Mouse (Mus musculus) forelimb bud, embryonic 11.5 days (tissue): ENCODE measurements around the gene Glt6d1.
A peak's percentile ranks its signal among the peaks of the same experiment; 100 is the strongest.
"Not testable (repeated sequence)": the region's sequence is repeated elsewhere in the genome, so short reads cannot be mapped to it uniquely, and the experiment has no call there.

Experiments
- DNase-seq: peaks from one replicate; pipeline ENCODE4 v3.0.0-alpha.2; 2012; ENCODE audit warnings: low read depth, low spot score

Glt6d1 gene

DNA sequence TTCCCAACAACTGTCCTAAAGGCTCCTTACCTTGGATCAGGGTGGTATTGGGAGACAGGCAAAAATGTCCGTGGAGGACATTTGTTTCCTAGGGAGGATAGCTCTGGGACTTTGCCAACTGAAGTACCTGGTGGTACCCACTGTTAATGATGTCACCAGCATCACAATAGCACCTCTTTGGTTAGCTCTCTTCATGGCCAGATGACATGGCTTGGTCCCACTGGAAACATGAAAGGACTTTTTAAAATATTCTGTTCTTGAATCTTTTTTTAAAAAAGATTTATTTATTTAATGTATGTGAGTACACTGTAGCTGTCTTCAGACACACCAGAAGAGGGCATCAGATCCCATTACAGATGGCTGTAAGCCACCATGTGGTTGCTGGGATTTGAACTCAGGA is at the start of gene Glt6d1:
Glt6d1 (minus strand) TSS at position 101 of the 400 bp plus-strand sequence.
- DNase-seq: not testable (repeated sequence)

DNA sequence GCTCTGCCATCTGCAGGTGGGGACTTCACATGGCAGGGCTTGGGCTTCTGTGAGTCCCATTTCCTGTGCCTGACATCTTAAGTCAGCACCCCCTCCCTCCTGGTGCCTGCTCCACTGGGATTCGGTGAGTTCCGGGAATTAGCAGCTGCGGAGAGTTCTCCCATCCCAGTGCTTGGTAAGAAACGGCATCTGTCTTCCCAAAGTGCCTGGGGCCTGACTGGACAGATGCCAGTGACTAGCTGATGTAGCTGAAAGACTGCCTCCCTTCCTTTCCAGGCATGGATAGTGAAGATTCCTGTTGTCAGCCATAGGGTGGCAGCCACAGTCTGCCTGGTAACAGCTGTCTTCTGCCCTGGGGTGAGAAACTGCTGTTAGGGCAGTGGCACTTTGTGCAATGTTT is 49.8 kb upstream of the Glt6d1 start:
- DNase-seq: no peak

DNA sequence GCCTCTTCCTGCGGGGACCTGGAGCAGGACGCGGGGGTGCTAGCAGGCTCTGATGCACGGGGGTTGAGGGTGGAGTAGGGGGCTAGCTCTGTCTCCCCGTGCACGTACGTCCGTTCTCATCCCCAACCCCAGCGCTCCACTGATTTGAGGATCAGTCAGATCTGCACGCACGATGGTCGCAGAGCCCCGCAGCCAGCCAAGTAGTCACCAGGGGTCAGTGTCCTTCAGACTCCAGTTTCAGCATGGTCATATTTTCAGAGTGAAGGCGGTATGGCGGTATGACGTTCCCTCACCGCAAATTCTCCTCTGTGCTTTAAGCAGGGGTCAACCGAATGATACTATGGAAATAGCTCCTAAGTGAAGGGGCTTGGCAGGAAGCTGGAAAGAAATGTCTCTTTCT is 48.6 kb upstream of the Glt6d1 start:
- no peak for DNase-seq

DNA sequence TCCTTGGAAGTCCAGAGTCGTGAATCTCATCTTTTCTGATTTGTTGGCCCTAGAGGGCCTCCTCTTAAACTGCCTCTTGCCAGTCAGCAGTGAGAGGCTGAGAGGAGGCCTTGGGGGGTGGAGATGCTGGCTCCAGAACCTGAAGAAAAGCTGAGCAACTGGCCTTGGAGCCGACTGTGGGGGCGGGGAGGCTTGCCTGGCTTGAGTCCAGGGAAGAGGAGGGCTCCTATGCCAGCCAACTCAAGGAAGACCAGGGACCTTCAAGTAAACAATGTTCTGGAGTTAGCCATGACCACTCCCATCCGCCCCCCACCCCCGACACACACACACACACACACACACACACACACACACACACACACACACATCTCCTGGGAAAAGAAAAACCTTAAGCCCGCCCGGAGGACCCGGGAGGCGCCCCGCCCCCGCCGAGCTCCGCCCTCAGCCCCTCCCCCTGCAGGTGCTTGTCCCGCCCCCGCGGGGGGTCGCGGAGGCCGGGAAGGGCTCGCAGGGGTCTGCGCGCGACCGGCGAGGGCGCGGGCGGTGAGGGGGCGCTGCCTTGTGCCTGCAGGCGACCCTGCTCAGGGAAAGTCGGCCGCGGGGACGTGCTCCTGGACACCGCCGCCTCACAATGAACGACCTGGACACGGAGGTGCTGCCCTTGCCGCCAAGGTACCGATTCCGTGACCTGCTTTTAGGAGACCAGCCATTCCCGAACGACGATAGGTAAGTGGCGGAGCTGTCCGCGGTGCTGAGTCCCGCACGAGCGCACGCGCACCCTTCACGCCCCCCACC is 47.9 kb upstream of the Glt6d1 start, which contains the start of gene Kcnt1:
Kcnt1 (plus strand) TSS at position 398 of the 795 bp plus-strand sequence.
- DNase-seq: peak; percentile 61

DNA sequence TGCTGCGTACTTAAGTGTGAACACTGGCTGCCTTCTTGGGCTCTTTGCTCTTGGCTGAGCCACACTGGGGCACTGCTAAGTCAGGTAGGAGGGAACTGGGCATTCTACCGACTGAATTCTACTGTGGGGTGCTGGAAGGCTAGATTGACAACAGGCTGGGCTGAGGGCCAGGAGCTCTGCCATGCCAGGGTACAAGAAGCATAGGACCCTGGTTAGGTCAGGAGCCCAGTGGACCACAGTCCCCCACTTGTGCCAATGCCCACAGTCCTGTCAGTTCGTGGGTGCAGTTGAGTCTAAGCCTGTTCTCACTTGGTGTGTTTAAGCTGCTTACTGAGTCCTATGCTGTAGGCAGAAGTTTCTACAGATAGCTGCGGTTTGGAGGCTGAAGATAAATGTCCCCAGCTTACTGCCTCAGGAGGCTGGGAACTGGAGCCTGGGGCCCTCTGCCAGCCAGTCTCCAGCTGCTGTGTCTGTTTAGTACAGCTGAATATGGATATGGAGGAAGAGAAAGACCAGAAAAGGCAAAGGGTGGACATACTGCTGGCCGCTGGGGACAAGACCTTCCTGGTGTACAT is 47.1 kb upstream of the Glt6d1 start:
- DNase-seq: no peak

DNA sequence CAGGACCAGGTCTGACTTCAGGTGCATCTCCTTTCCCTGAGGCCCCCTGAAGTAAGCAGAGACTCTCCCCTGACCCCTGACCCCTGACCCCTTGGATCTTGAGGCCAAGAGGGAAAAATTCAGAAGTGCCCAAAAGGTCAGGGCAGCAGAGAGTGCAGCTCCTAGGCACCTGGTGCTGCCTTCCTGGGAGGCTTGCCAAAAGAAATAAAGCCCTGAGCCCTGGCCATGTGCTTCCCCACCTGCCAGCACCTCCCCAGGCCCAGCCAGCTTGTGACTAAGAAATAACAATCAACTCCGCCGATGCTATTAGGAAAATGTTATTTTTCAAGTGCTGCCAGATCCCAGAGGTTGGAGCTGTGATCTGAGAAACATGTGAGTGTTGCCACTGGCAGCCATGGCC is 46.4 kb upstream of the Glt6d1 start:
- no peak for DNase-seq

DNA sequence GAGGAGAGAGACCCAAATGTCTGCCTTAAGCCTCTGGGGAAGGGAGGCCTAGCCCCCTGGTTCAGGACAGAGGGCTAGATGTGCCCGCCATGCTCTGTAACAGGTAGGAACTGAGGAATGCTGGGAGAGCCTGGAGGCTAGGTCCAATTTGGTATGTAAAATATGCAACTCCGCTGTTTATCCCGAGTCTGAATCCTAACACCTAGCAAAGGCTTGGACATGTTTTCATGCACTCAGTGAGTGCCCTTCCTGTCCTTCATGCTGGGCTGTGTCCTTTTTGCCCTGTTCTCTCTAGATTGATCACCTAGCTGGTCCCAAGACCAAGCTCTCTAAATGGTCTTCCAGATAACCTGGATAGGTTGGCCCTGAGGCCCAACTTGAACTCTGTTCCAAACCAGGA is 44.2 kb upstream of the Glt6d1 start:
- no peak for DNase-seq

DNA sequence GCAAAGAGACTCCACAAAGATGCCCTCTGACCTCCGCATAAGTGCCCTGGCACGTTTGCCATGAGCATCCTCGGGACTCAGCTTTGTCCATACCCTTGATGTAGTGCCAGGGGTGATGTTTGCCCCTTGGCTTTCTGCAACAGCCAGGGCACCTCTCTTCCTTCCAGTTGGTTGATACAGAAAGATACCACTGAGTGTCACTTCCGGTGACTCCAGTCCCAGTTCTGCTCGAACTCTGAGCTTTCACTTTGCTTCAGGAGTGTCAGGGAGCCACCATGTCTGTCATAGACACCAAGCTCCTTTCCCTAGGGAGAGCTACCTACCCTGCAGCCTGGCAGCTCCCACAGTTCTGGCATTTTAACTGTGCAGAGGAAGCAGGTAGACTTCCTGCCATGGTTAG is 38.4 kb upstream of the Glt6d1 start:
- DNase-seq: no peak

DNA sequence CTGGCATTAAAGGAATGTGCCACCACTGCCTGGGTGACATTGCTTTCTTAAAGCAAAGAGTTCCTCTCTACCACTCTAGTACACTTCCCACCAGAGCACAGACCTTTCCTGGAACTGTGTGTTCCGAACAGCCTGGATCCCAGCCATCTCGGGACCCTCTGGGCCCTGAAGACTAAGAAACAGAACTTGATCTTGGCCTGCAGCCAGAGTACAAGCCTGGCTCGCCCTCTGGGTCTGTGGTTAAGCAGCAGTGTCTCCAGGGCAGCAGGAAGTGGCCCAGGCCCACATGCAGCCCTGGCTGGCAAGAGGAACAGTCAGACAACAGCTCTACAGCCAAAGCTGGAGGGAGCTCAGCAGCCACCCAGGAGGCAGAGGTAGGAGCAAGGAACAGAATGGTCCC is 37.0 kb upstream of the Glt6d1 start:
- no peak for DNase-seq

DNA sequence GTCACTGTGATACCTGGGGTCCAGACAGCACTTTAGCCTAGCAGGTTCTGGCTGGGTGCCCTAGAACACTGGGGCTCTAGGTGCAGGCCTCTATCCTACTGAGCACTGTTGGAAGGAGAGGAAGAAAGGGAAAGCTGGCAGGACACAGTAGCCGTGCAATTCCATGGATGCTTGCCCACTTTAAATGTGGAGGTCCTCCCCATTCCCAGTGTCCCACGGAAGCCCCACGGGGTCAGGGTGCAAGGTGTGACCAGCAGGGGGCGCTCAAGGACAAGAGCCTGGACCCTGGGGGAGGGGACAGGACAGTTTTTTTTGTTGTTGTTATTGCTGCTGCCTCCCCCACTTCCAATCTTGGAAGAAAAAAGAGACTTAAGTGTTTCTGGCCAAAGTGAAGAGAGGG is 34.7 kb upstream of the Glt6d1 start:
- DNase-seq: peak; percentile 27

DNA sequence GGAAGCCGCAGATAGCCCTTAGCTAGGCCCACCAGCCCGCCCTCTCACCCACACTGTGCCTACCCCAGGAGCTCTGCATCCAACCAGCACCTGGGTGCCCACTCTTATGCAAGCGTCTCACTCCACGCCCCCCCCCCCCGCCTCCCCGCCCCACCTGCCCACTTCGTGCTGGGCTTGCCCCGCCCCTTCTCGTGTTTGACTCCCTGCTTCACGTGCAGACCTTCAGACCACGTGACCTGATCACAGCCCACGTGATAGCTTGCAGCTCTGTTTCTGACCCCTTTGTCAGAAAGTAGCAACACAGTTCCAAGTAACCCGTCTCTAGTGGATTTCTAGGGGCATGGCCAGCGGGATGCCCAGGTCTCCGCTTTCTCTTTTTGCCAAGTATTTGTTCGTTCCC is 31.6 kb upstream of the Glt6d1 start, which contains the start of gene Sohlh1:
Sohlh1 (minus strand) TSS at position 23 of the 400 bp plus-strand sequence.
- no peak for DNase-seq

DNA sequence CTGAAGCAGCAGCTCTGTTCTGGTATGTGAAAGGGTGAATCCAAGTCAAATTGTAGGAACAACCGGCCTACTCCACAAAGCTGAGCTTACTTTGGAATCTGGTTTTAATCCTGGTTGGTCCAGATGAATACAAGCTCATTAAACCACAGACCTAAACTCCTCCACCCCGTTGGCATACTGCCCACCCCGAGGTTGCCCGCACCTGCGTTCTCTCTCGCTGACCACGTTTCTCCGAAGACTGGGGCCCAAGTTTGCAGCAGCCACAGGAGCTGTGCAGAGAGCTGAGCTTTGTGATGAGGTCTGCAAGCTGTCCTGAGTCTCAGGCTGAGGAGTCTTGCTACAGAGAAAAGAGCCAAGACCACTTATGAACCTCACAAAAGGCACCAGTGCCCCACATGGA is 30.9 kb upstream of the Glt6d1 start:
- no peak for DNase-seq

DNA sequence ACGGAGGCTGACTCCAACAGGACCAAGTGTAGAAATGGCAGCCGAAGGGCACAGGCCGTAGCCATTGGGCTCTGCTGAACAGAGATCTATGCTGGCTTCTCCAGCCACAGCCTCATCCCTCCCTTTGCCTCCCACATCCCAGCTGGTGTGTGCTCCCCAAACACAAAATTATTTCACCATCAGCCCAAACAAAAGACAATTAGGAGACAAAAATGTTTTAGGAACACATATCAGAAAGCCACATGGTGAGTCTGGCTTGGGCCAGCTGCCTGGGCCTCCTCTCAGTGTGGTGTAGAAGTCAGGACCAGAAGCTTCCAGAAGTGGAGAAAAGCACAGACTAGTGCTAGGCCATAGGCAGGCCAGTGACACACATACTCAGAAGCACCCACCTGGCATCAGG is 28.4 kb upstream of the Glt6d1 start:
- no peak for DNase-seq

DNA sequence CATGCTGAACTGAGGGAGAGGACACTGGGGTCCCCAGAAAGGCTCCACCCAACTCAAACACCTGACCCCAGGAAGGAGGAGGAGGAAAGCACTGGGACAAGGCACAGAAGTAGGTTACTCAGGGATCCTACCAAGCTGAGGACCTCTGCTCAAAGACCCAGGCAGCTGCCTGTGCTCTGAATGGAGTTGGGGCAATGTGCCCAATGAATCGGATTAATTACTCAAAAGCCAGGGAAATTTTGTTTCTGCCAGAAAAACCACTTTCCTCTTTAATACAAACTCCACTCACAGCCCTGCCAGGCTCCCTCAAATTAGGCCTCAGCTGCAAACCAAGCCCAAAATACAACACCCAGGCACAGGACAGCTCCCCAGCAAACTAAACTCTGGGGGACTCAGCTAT is 27.1 kb upstream of the Glt6d1 start:
- no peak for DNase-seq

DNA sequence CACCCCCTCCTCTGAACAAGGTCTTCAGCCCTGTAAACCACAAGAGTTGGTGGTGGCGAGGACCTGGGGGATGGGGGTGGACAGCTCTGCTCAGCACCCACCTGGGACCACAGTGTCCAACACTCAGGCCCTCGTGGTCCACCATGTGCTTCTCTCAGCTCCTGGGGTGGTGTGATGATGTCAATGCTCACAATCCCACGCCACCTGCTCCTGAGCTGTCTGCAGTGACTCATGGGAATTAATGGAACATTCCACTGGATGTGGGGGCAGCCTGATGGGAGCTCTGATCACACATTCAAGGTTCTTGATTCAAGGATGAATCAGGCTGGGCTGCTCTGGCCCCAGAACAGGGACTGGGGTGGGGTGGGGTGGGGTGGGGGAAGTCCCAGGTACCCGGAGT is 26.5 kb upstream of the Glt6d1 start:
- DNase-seq: no peak

DNA sequence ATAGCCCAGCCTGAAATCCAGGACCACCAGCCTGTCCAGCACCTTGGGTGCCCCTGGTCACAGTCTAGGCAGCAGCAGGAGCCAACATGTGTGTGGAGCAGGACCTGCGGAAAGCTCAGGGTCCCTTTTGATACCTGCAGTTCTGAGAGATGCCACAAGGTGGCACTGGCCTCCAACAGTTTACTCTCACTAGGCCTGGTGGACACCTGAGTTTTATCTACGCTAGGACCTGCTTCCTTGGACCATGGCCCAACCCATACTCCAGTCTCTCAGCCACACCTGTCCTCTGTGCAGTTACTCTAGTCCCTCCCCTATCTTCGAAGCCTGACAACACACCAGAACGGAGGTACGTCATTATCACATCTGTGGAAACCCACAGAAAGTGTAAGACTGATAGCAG is 20.6 kb upstream of the Glt6d1 start:
- peak; percentile 80 for DNase-seq

DNA sequence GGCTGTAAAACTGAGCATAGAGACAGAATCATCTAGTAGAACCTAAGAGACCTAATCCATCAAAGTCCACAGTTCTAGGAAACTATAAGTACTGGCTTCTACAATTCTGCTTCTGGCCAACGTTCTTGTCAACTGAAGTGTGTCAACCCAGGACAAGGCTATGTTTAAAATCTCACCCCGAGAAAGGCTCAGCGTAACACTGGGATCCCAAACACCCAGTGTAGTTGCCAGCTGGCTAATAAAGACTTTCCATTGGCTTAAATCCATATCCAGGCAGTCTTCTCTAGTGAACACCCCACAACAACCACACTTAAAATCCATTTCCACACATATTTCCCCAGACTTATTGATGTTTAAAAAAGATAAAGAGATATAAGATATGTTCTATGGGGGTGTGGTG is 15.1 kb upstream of the Glt6d1 start:
- DNase-seq: no peak

DNA sequence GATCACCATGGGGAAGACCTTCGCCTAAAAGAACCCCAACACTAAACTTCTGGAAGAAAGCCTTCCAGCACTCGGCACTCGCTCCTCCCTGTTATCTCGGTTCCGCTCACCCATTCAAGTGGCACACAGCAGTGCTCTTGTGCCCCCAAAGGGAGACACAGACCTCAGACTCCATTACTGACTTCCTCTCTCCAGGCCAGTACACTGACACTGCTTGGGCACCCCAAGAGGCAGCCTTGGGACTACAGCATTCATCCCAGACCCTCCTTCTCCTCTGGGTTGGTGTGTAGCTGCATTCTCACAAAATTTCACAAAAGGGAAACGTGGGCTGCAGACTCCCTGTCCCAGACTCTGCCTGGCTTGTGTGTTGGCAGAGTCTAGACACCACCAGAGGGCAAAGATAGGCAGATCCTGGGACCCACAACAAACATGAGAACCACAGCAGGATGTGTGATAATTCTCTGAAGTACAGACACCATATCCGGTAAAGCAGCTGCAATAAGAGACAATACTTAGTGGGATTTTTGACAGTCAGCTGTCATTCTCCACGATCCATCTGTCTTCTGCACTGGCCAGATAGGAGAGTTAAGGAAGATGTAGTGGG is 12.8 kb upstream of the Glt6d1 start:
- DNase-seq: no peak

DNA sequence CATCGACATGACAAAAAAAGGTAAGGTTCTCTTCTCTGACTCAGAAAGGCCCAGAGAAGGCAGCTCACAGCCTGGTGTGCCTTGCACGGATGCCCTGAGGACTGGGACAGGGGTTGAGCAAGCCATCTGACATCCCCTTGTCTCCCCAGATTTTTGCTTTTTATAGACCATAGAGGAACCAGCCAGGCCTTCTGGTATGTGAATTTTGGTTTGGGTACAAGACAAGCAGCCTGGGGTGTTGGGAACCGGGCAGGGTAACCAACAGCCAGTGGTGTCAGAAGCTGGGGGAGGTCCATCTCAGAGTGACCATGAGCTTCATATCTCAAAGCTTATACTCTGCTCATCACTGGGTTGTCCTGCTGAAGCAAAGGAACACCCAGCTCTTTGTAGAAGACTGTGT is 9.1 kb upstream of the Glt6d1 start:
- no peak for DNase-seq

DNA sequence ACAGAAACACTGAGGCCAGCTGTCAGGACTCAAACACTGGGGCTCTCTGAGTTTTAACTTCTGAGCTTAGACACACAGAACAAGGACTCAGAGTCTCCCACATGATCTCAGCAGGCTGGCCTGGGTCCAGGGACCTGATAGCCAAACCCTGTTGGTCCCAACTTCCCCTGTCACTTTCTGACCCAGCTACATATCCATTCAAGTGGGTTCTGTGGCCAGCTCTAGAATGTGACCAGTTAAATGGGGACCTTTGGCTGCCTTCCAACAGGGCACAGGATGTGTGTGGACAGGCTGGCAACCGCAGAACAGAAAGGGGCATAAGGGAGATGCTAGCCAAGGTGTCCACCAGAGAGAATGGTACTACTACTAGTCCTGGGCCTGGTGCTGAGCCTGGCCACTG is 7.2 kb upstream of the Glt6d1 start, which contains the start of gene Lcn9:
Lcn9 (plus strand) TSS at position 348 of the 400 bp plus-strand sequence.
- DNase-seq: no peak

DNA sequence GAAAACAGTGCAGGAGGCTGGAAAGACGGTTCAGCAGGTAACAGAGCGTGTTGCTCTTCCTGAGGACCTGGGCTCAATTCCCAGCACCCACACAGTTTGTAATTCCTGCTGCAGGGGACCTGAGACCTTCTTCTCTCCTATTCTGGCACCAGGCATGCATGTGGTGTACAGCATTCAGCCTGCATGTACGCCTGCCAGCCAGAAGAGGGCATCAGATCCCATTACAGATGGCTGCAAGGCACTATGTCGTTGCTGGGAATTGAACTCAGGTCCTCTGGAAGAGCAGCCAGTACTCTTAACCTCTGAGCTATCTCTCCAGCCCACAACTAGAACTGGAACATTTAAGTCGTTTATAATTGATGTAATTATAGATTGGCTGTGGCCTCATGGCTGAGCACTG is 2.3 kb downstream of the Glt6d1 start:
- DNase-seq: no peak

DNA sequence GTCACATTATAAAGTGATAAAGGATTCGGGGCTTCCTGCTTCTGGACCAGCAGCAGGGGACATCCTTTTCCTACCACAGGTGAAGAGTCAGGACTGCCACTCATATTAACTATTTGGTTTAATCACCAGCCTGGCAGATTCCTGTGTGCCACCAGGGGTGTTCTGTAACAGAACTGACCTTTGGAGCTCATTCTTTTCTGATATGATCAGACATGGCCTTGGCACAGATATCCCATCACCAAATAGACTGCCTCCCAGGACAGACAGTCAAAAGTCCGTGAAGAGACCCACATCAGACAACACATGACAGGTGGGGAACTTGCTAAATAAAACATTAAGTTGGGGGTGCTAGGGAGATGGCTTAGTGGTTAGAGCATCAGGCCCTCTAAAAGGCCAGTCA is 3.9 kb downstream of the Glt6d1 start:
- DNase-seq: no peak

DNA sequence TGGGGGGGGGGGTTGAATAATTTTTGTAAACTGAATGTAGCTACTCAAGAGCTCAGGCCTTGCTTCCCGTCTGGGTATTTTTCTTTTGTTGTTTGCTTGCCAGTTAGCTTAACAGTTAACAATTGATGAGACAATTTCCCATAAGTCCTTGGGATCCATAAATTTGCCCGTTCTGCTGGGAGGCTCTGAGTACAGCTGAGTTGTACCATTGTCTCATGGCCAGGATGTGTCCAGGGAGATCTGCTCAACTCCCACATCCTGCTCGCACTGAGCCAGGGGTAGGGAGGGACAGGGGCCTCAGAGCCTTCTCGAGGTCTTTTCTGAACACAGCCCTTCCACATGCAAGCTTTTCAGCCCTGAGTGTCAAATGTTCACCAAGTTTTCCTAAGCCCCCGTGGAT is 17.6 kb downstream of the Glt6d1 start:
- DNase-seq: no peak
